Mouse (Mus musculus): Measurements from ENCODE around the gene 1700030K09Rik.

Gene 1700030K09Rik

GRCm38 (mm10) chr8:72464211-72464610, 20.5 kb downstream of the 1700030K09Rik start:
- DNase-seq, result no peak

GRCm38 (mm10) chr8:72469243-72469642, 25.6 kb downstream of the 1700030K09Rik start:
- DNase-seq, result no peak

GRCm38 (mm10) chr8:72469984-72470383, 26.3 kb downstream of the 1700030K09Rik start:
- DNase-seq, result no peak

- DNase-seq, result peak in 1 of 2 experiments; percentile 16
Measured at GRCm38 (mm10) chr8:72470684-72471083, 27.0 kb downstream of the 1700030K09Rik start.

GRCm38 (mm10) chr8:72474826-72475546, 31.3 kb downstream of the 1700030K09Rik start, which contains the start of gene Cherp:
Gene Cherp (minus strand): TSS chr8:72475226.
- peak; percentile 95 to 98 for DNase-seq

- DNase-seq, result peak; percentile 40 to 59
Measured at GRCm38 (mm10) chr8:72485456-72486199, 41.9 kb downstream of the 1700030K09Rik start.

GRCm38 (mm10) chr8:72487014-72487413, 43.3 kb downstream of the 1700030K09Rik start:
- no peak for DNase-seq

GRCm38 (mm10) chr8:72491017-72491416, 47.3 kb downstream of the 1700030K09Rik start:
- DNase-seq, result peak in 1 of 2 experiments; percentile 14

- peak; percentile 48 to 58 for DNase-seq
Measured at GRCm38 (mm10) chr8:72491680-72492621, 48.3 kb downstream of the 1700030K09Rik start, which contains the start of gene Slc35e1. Gene Slc35e1 (minus strand): TSS chr8:72492614.

- peak; percentile 100 for DNase-seq
Measured at GRCm38 (mm10) chr8:72492622-72493081, 49.0 kb downstream of the 1700030K09Rik start.

GRCm38 (mm10) chr8:72493381-72493780, 49.7 kb downstream of the 1700030K09Rik start:
- peak in 1 of 2 experiments; percentile 11 for DNase-seq

GRCm38 (mm10) chr8:72495411-72496111, 51.9 kb downstream of the 1700030K09Rik start:
- peak in 1 of 2 experiments; percentile 6 for DNase-seq

- DNase-seq, result no peak
Measured at GRCm38 (mm10) chr8:72496217-72496616, 52.5 kb downstream of the 1700030K09Rik start.

- no peak for DNase-seq
Measured at GRCm38 (mm10) chr8:72497911-72498310, 54.2 kb downstream of the 1700030K09Rik start.

- DNase-seq, result no peak
Measured at GRCm38 (mm10) chr8:72498527-72498926, 54.8 kb downstream of the 1700030K09Rik start.

GRCm38 (mm10) chr8:72499521-72500284, 56.0 kb downstream of the 1700030K09Rik start:
- DNase-seq, result no peak

GRCm38 (mm10) chr8:72500521-72500931, 56.8 kb downstream of the 1700030K09Rik start:
- DNase-seq, result no peak

GRCm38 (mm10) chr8:72504137-72504536, 60.5 kb downstream of the 1700030K09Rik start:
- DNase-seq, result no peak

- DNase-seq, result no peak
Measured at GRCm38 (mm10) chr8:72504637-72505314, 61.1 kb downstream of the 1700030K09Rik start.

- DNase-seq, result no peak
Measured at GRCm38 (mm10) chr8:72507505-72507904, 63.8 kb downstream of the 1700030K09Rik start.
